Mouse (Mus musculus) stomach, embryonic 14.5 days (tissue): Measurements from ENCODE around the gene Uso1. TPM values are rescaled to one million over a fixed set of nuclear protein-coding genes. Genes with fewer than 3 reads are reported as not detected.

Experiments
- ATAC-seq: fragments of 200-750 bp; cut with Nextera tagmentation; 2 replicates; pipeline ENCODE4 v1.8.0; 2017; ENCODE audit warnings: low read depth, moderate TSS enrichment; ENCODE audit not compliant: insufficient number of reproducible peaks, insufficient read depth, low FRiP score
- H3K27ac ChIP-seq: fragments of 300-500 bp; sonication (generic); 2 replicates; pipeline ENCODE4 v1.5.1; 2014; ENCODE audit warnings: mild to moderate bottlenecking, low read length, moderate library complexity, mixed read lengths
- H3K27me3 ChIP-seq: fragments of 300-500 bp; sonication (generic); 2 replicates; pipeline ENCODE4 v1.6.1; 2014; ENCODE audit warnings: low read length, control low read depth, mixed read lengths; ENCODE audit not compliant: control insufficient read depth, insufficient read depth
- H3K36me3 ChIP-seq: fragments of 300-500 bp; sonication (generic); 2 replicates; pipeline ENCODE4 v1.6.1; 2014; ENCODE audit warnings: mild to moderate bottlenecking, control low read depth, low read length, moderate library complexity, mixed read lengths; ENCODE audit not compliant: control insufficient read depth, insufficient read depth
- H3K4me1 ChIP-seq: fragments of 300-500 bp; sonication (generic); 2 replicates; pipeline ENCODE4 v1.6.1; 2014; ENCODE audit warnings: low read length, control low read depth, mixed read lengths; ENCODE audit not compliant: control insufficient read depth, insufficient read depth
- H3K4me2 ChIP-seq: fragments of 300-500 bp; sonication (generic); replicated peaks from 2 replicates; pipeline ENCODE4 v1.6.1; 2014; ENCODE audit warnings: low read depth, low read length, control low read depth
- H3K4me3 ChIP-seq: fragments of 300-500 bp; sonication (generic); 2 replicates; pipeline ENCODE4 v1.5.1; 2014; ENCODE audit warnings: low read depth, low read length, control low read depth
- H3K9ac ChIP-seq: fragments of 300-500 bp; sonication (generic); replicated peaks from 2 replicates; pipeline ENCODE4 v1.6.1; 2014; ENCODE audit warnings: low read depth, mild to moderate bottlenecking, control low read depth, low read length, moderate library complexity, mixed read lengths
- H3K9me3 ChIP-seq: fragments of 300-500 bp; sonication (generic); 2 replicates; pipeline ENCODE4 v1.6.1; 2016; ENCODE audit warnings: low read depth, low read length, control low read depth; ENCODE audit not compliant: control insufficient read depth
- WGBS: fragments of 180-500 bp; shearing (Covaris S2); extraction: QIAGEN DNeasy Blood & Tissue Kit; methylation state at CpG from one replicate; pipeline ENCODE4 v1.1.7; 2014; 5-methylcytosine and 5-hydroxymethylcytosine counted together
- polyA plus RNA-seq: library from polyadenylated mRNA; unstranded; fragments of >200 nt; fragmentation: Nextera tagmentation; extraction: Ambion mirVana; gene quantifications from 2 replicates; pipeline ENCODE4 v1.2.1, GENCODE M21; 2014

The Uso1 gene
- polyA plus RNA-seq, 1 experiment from 2014 or later: 34.7 TPM

- Histone ChIP-seq H3K4me2 (no peak overlapping the region), H3K4me1 (no peaks in the 10 kb centered on the region), H3K9me3 (no peaks in the 10 kb centered on the region), H3K27ac (no peak overlapping the region), H3K9ac (no peak overlapping the region), H3K36me3 (no peaks in the 10 kb centered on the region), H3K27me3 (no peaks in the 10 kb centered on the region), H3K4me3 (no peak overlapping the region)
- 85% methylated on average over 3 of the region's 3 CpGs for WGBS
- no peak for ATAC-seq
These were observed 91.8 kb downstream of the Uso1 start for GRCm38 (mm10) chr5:92229514-92229913.

GRCm38 (mm10) chr5:92230306-92230705 lies 92.6 kb downstream of the Uso1 start:
- H3K4me1 ChIP-seq: no peaks in the 10 kb centered on the region
- no peak overlapping the region for H3K27ac ChIP-seq
- no peak for ATAC-seq
- 71% methylated on average over 11 of the region's 11 CpGs for WGBS
- no peak overlapping the region for H3K9ac ChIP-seq
- no peak overlapping the region for H3K4me3 ChIP-seq
- no peak overlapping the region for H3K4me2 ChIP-seq
- H3K9me3 ChIP-seq: no peaks in the 10 kb centered on the region
- no peaks in the 10 kb centered on the region for H3K36me3 ChIP-seq
- no peaks in the 10 kb centered on the region for H3K27me3 ChIP-seq

- H3K4me3 ChIP-seq: no peak overlapping the region
- no peak overlapping the region for H3K9ac ChIP-seq
- no peaks in the 10 kb centered on the region for H3K27me3 ChIP-seq
- no peak overlapping the region for H3K4me2 ChIP-seq
- no peaks in the 10 kb centered on the region for H3K9me3 ChIP-seq
- H3K27ac ChIP-seq: no peak overlapping the region
- 79% methylated on average over 10 of the region's 10 CpGs for WGBS
- no peaks in the 10 kb centered on the region for H3K36me3 ChIP-seq
- ATAC-seq: no peak
- no peaks in the 10 kb centered on the region for H3K4me1 ChIP-seq
These were observed 94.1 kb downstream of the Uso1 start for GRCm38 (mm10) chr5:92231836-92232235.

DNA sequence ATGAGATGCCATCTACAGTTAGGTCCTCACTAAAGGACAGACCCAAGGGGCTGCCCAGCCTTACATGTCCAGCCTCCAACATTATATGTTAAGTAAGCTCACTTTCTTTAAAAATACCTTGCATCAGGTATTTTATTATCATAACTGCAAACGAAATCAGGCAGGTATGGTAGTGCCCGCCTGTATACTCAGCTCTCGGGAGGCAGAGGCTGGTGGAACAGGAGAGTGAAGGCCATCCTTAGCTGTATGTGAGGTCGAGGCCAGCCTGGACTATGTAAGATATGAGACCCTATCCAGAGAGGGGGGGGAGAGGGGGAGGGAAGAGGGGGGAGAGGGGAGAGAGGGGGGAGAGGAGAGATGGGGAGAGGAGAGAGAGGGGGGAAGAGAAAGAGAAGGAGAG lies 95.6 kb downstream of the Uso1 start:
- Histone ChIP-seq H3K9me3 (no peaks in the 10 kb centered on the region), H3K36me3 (no peaks in the 10 kb centered on the region), H3K4me1 (no peaks in the 10 kb centered on the region), H3K4me3 (no peak overlapping the region), H3K4me2 (no peak overlapping the region), H3K27me3 (no peaks in the 10 kb centered on the region), H3K9ac (no peak overlapping the region), H3K27ac (no peak overlapping the region)
- WGBS: 85% methylated on average over 4 of the region's 4 CpGs
- ATAC-seq: no peak

GRCm38 (mm10) chr5:92234939-92235557 lies 97.3 kb downstream of the Uso1 start:
- no peak overlapping the region for H3K9ac ChIP-seq
- H3K27me3 ChIP-seq: no peaks in the 10 kb centered on the region
- no peak overlapping the region for H3K4me2 ChIP-seq
- no peaks in the 10 kb centered on the region for H3K9me3 ChIP-seq
- H3K27ac ChIP-seq: peak overlapping the region; percentile 75; the same call in 1 of the 2 replicates
- H3K4me3 ChIP-seq: no peak overlapping the region
- ATAC-seq: peak; percentile 64; the same call in 1 of the 2 replicates
- no peaks in the 10 kb centered on the region for H3K4me1 ChIP-seq
- no peaks in the 10 kb centered on the region for H3K36me3 ChIP-seq
- 30% methylated on average over 5 of the region's 5 CpGs for WGBS

DNA sequence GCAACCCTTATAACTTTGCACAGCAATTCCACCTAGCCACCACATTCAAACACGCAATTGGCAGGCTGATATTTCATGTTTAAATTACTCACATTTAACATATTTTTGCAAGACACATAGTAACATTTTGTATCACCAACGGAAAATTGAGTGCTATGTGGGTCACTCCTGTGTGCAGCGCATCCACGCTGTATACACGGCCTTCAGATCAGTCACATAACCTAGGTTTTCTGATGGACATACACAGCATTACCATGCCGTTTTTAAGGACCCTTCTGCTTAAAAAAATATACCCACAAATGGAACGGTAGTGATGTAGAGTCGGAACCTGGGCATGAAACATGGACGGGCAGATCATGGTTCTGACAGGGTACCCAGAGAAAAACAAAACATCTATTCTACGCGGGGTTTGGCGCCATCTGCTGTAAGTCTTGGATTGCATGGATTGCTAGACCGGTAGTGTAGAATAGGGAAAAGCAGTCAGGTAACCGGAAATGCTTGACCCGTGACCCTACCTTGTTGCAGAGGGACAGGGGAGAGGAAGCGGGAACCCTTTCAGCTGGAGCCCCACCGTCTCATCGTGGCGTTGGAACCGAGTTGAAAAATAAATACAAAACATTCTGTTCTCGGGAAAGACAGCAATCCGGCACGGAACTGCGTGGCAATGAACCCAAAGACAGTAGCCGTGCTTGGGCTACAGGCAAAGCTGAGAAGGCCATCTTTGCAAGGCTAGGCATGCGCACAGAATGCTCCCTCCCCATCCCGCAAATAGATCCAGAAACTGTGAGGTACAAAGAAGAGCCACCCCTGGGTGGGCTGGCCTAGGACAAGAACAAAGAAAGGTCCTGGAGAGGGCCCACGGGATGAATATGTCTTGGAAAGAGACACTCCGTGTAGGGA lies 101.8 kb downstream of the Uso1 start:
- Histone ChIP-seq H3K27me3 (no peaks in the 10 kb centered on the region), H3K4me1 (no peaks in the 10 kb centered on the region), H3K4me3 (no peak overlapping the region; the same call in 1 of the 2 replicates), H3K36me3 (no peaks in the 10 kb centered on the region), H3K9ac (no peak overlapping the region), H3K4me2 (0 out of 2 replicates have a peak overlapping the region, but pooled peaks have one; percentile 18), H3K27ac (no peak overlapping the region), H3K9me3 (no peaks in the 10 kb centered on the region)
- 0 out of 2 replicates have a peak, but pooled peaks have one; percentile 26 for ATAC-seq
- 41% methylated on average over 29 of the region's 29 CpGs for WGBS

DNA sequence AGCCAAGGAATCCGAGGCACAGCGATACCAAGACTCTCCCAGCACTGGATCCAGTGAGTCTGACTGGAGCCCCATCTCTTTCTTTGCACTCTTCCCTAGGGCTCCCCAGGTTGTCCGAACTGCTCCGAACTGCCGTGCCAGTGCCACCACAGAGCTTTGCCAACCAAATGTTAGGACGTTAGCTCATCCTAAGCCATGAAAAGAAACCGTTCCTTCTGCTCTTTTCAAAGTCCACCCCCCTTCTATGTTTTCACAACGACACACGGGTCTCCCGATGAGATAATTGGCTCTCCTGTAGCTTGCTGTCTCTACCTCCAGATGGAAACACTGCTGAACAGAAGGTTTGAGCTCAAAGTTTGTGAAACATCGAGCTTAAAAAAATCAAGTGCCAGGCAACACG lies 103.0 kb downstream of the Uso1 start:
- Histone ChIP-seq H3K36me3 (no peaks in the 10 kb centered on the region), H3K27me3 (no peaks in the 10 kb centered on the region), H3K4me1 (no peaks in the 10 kb centered on the region), H3K4me2 (no peak overlapping the region), H3K4me3 (no peak overlapping the region), H3K9ac (no peak overlapping the region), H3K9me3 (no peaks in the 10 kb centered on the region), H3K27ac (no peak overlapping the region)
- ATAC-seq: no peak
- WGBS: 93% methylated on average over 12 of the region's 12 CpGs

GRCm38 (mm10) chr5:92244900-92245299 lies 107.2 kb downstream of the Uso1 start:
- ATAC-seq: no peak
- WGBS: 95% methylated on average over 2 of the region's 2 CpGs
- Histone ChIP-seq H3K9ac (no peak overlapping the region), H3K4me3 (no peak overlapping the region), H3K9me3 (no peaks in the 10 kb centered on the region), H3K36me3 (no peaks in the 10 kb centered on the region), H3K4me1 (no peaks in the 10 kb centered on the region), H3K27ac (no peak overlapping the region), H3K4me2 (no peak overlapping the region), H3K27me3 (no peaks in the 10 kb centered on the region)
